Comparison of ENCODE assay signal across 9 mouse cellular contexts in the genomic region with DNA sequence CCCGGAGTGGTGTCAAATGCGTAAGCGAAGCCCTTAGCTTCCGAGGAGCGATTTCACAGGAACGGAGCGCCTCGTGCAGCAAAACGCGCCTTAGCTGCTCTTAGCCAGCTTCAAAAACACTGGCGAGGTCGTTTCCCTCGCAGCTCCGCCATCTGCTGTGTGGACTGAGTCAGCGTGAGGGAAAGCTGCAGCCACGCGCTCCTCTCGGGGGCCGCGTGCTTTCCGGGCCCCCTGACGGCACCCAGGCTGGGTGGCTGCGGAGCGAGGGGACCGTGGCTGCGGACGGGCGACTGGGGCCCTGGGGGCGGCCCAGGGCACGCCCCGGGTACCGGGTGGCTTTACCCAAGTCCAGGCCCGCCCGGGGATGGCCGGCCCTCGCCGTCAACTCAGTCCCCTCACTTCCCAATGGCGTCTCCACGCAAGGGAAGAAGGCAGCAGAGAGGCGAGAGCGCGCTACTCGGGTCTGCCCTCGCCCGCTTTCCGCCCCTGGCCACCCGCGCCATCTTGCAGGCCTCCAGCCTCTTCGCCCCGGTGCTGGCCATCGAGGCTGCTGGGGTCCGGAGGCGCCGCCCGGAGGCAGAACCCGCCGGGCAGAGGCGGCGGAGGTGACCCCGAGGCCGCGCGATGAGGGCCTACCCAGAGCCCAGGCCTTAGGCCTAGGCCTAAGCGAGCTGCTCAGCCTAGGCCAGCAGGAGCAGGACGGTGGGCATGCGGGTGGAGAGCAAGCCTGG. TPM values are rescaled to one million over a fixed set of nuclear protein-coding genes. Genes with fewer than 3 reads are reported as not detected.
A peak's percentile ranks its signal among the peaks of the same experiment; 100 is the strongest.
DNase-seq lines count a peak whose midpoint lies in the region; ATAC-seq and TF ChIP-seq lines count a peak whose summit lies in the region.
"Had no signal": no experiment of that assay in that cellular context is flagged by ENCODE, and none has a peak within 500 bp of the region (broad histone marks: within the 10 kb centered on the region; RNA-seq: fewer than 3 reads in every experiment).

No protein-coding gene starts in this region.

- H3K27ac ChIP-seq in kidney, embryonic 16.5 days (ENCODE audit: low read length): no peak overlapping the region
- no peak overlapping the region for H3K27ac ChIP-seq in kidney, adult 2 months (ENCODE audit: insufficient read depth, low read depth, low read length)
- no peak overlapping the region for H3K27ac ChIP-seq in brown adipose tissue, adult 24 weeks (replicated peaks; ENCODE audit: low read depth, low read length)
- peak overlapping the region; percentile 68 for H3K27ac ChIP-seq in forebrain, embryonic 11.5 days (ENCODE audit: low read depth, low read length)
- H3K27ac ChIP-seq in midbrain, embryonic 13.5 days: peak overlapping the region; percentile 78

- no peak for TF ChIP-seq POLR2A in kidney, adult 2 months (IDR thresholded peaks at IDR 0.05; ENCODE audit: low read depth, low read length)

- H3K36me3 ChIP-seq in kidney, embryonic 16.5 days (ENCODE audit: insufficient read depth, low read length): no peaks in the 10 kb centered on the region
- no peaks in the 10 kb centered on the region for H3K36me3 ChIP-seq in kidney, adult 2 months (ENCODE audit: control insufficient read depth, insufficient read depth, low read length)
- H3K36me3 ChIP-seq in forebrain, embryonic 11.5 days (ENCODE audit: control insufficient read depth, insufficient read depth, low read length): no peaks in the 10 kb centered on the region
- H3K36me3 ChIP-seq in midbrain, embryonic 13.5 days: no peaks in the 10 kb centered on the region

- peak overlapping the region; percentile 75 for H3K4me2 ChIP-seq in kidney, embryonic 16.5 days (replicated peaks; ENCODE audit: low read depth, low read length)
- H3K4me2 ChIP-seq in forebrain, embryonic 11.5 days (ENCODE audit: low read depth, low read length, severe bottlenecking): peak overlapping the region; percentile 58
- peak overlapping the region; percentile 77 for H3K4me2 ChIP-seq in midbrain, embryonic 13.5 days (replicated peaks)

- peaks cover 17% of the 10 kb centered on the region for H3K4me1 ChIP-seq in kidney, embryonic 16.5 days (ENCODE audit: insufficient read depth, low read length)
- H3K4me1 ChIP-seq in kidney, adult 2 months (ENCODE audit: control insufficient read depth, insufficient read depth, low read length): peaks cover 2% of the 10 kb centered on the region; the same call in 1 of the 2 replicates
- peaks cover 2% of the 10 kb centered on the region; the same call in 1 of the 2 replicates for H3K4me1 ChIP-seq in brown adipose tissue, adult 24 weeks (ENCODE audit: control insufficient read depth, insufficient read depth, insufficient read length, low read length)
- H3K4me1 ChIP-seq in forebrain, embryonic 11.5 days (replicated peaks; ENCODE audit: control insufficient read depth, insufficient read depth, low read length): 0 out of 2 replicates have a peak, but pooled peaks cover 3% of the 10 kb centered on the region
- peaks cover 24% of the 10 kb centered on the region for H3K4me1 ChIP-seq in midbrain, embryonic 13.5 days (replicated peaks)

- TF ChIP-seq CTCF in kidney, adult 2 months (conservative IDR thresholded peaks at IDR 0.05; ENCODE audit: insufficient read depth, insufficient read length, low read depth, low read length): no peak

- ATAC-seq in kidney, embryonic 16.5 days (ENCODE audit: low FRiP score, low TSS enrichment): peak; percentile 69
- peak; percentile 60 for ATAC-seq in forebrain, embryonic 11.5 days (replicated peaks; ENCODE audit: low FRiP score)
- ATAC-seq in midbrain, embryonic 13.5 days: peak; percentile 80

- H3K9me3 ChIP-seq in kidney, embryonic 16.5 days (ENCODE audit: low read length): no peaks in the 10 kb centered on the region
- no peaks in the 10 kb centered on the region for H3K9me3 ChIP-seq in forebrain, embryonic 11.5 days (ENCODE audit: control insufficient read depth, low read length)
- H3K9me3 ChIP-seq in midbrain, embryonic 13.5 days: no peaks in the 10 kb centered on the region

- peaks cover 70% of the 10 kb centered on the region for H3K27me3 ChIP-seq in kidney, embryonic 16.5 days (ENCODE audit: insufficient read depth, low read length)
- H3K27me3 ChIP-seq in kidney, adult 2 months (replicated peaks; ENCODE audit: control insufficient read depth, insufficient read depth, low read length): peaks cover 22% of the 10 kb centered on the region
- peaks cover 35% of the 10 kb centered on the region for H3K27me3 ChIP-seq in forebrain, embryonic 11.5 days (ENCODE audit: control insufficient read depth, insufficient read depth, low read length)
- peaks cover 56% of the 10 kb centered on the region for H3K27me3 ChIP-seq in midbrain, embryonic 13.5 days

- 6% methylated on average over 58 of the region's 66 CpGs for WGBS in kidney, embryonic 16.5 days
- WGBS in kidney, adult 2 months: 14% methylated on average over 66 of the region's 66 CpGs
- WGBS in forebrain, embryonic 11.5 days: 5% methylated on average over 61 of the region's 66 CpGs
- WGBS in midbrain, embryonic 13.5 days: 3% methylated on average over 65 of the region's 66 CpGs

- peak overlapping the region; percentile 48 for H3K4me3 ChIP-seq in kidney, embryonic 16.5 days (ENCODE audit: low read length)
- H3K4me3 ChIP-seq in kidney, adult 2 months (ENCODE audit: insufficient read depth, low read depth, low read length): no peak overlapping the region
- H3K4me3 ChIP-seq in brown adipose tissue, adult 24 weeks (ENCODE audit: insufficient read depth, low read depth, low read length): peak overlapping the region; percentile 7; the same call in 1 of the 2 replicates
- H3K4me3 ChIP-seq in forebrain, embryonic 11.5 days (ENCODE audit: low read depth, low read length): peak overlapping the region; percentile 33
- peak overlapping the region; percentile 47 for H3K4me3 ChIP-seq in midbrain, embryonic 13.5 days (replicated peaks)

- H3K9ac ChIP-seq in kidney, embryonic 16.5 days (replicated peaks; ENCODE audit: low read length): peak overlapping the region; percentile 70
- peak overlapping the region; percentile 62 for H3K9ac ChIP-seq in forebrain, embryonic 11.5 days (ENCODE audit: low read length)
- H3K9ac ChIP-seq in midbrain, embryonic 13.5 days (replicated peaks): peak overlapping the region; percentile 71

- DNase-seq in kidney, adult 2 months: no peak
- peak; percentile 83 for DNase-seq in forebrain, embryonic 11.5 days (ENCODE audit: low spot score)
- peak; percentile 13 for DNase-seq in kidney, postnatal 14 days
- peak; percentile 85 for DNase-seq in testis, postnatal 14 days (ENCODE audit: low spot score)
- DNase-seq in ovary, postnatal 14 days (ENCODE audit: low spot score): no peak

RNA-seq across cellular contexts. Expression of gene Tbr1, which starts 13.0 kb away (rescaled TPM):
- polyA plus RNA-seq in kidney, embryonic 16.5 days (2015; fragmentation: Nextera tagmentation; extraction: Ambion mirVana): 0.18 TPM in 1 of 2 replicates, not detected in the other
- 0.03 TPM in 1 of 2 replicates, not detected in the other for polyA plus RNA-seq in kidney, adult 2 months (2012; rRNA removed)
- polyA plus RNA-seq in brown adipose tissue, adult 24 weeks (2012; ENCODE audit: insufficient read depth, insufficient read length, missing spikeins): not detected in 2 replicates
- 39.9 and 43.8 TPM in 2 replicates for polyA plus RNA-seq in forebrain, embryonic 11.5 days (2014; fragmentation: Nextera tagmentation; extraction: Ambion mirVana)
- 1.2 and 3.9 TPM in 2 replicates for polyA plus RNA-seq in midbrain, embryonic 13.5 days (2015; fragmentation: Nextera tagmentation; extraction: Ambion mirVana)
- polyA plus RNA-seq: large intestine, adult 2 months had no signal

Comparison
In these comparisons a context has a peak if more than half of its experiments do, and no peak if none do; other contexts are left out.
1. DNase-seq: peak in forebrain, embryonic 11.5 days (single experiment), kidney, postnatal 14 days (single experiment) and testis, postnatal 14 days (single experiment); none in kidney, adult 2 months (single experiment) and ovary, postnatal 14 days (single experiment).
2. H3K27ac ChIP-seq: peak in forebrain, embryonic 11.5 days (single experiment) and midbrain, embryonic 13.5 days (single experiment); none in kidney, embryonic 16.5 days (single experiment), kidney, adult 2 months (single experiment) and brown adipose tissue, adult 24 weeks (single experiment).
3. Peak in every context shown above with its lines, with median percentiles within 50 percentile points of each other: ATAC-seq, H3K4me2 ChIP-seq and H3K9ac ChIP-seq.